Mouse (Mus musculus) bone marrow, adult 2 months (tissue): Measurements from ENCODE around the gene Lrch3.

Source experiments
- CTCF ChIP-seq: fragments of 200-500 bp; IDR thresholded peaks from 2 replicates; pipeline ENCODE4 v1.5.1; 2011; ENCODE audit warnings: low read length, control low read depth; ENCODE audit not compliant: control insufficient read depth, insufficient read depth
- POLR2A ChIP-seq: fragments of 200-500 bp; IDR thresholded peaks from 2 replicates; pipeline ENCODE4 v1.6.1; 2011; ENCODE audit warnings: low read depth, mild to moderate bottlenecking, control low read depth, low read length, borderline replicate concordance; ENCODE audit not compliant: control insufficient read depth

- TF ChIP-seq CTCF (no peak), POLR2A (no peak)
Observed at GRCm38 (mm10) chr16:33005216-33005615, 91.3 kb downstream of the Lrch3 start.
